Mouse (Mus musculus) heart, postnatal 10 days (tissue): Measurements from ENCODE around the gene Srd5a3. TPM values are rescaled to one million over a fixed set of nuclear protein-coding genes. Genes with fewer than 3 reads are reported as not detected.

ENCODE experiments used
- DNase-seq, 2 experiments: peaks; one replicate each; pipeline ENCODE4 v3.0.0; 2021
- intact Hi-C: fragments of 180-260 bp; cut with DNase I; formaldehyde crosslinking; loops from one replicate; pipeline ENCODE4 v1.15.1; 2025
- total RNA-seq, 2 experiments: library from RNA; stranded (reverse); gene quantifications; 2 replicates each; pipeline ENCODE4 v1.2.3; 2021

The Srd5a3 gene
- total RNA-seq, 2 experiments from 2014 or later = 17.1 to 18.3 TPM

- intact Hi-C loops = loop anchor here (2.0 kb wide), 1 partner anchor 43 kb away; the partner anchor contains the start of gene Srd5a3
- DNase-seq = peak; percentile 96
Observed at GRCm38 (mm10) chr5:76183750-76184261, 43.7 kb downstream of the Srd5a3 start, which contains the start of gene Tmem165. Tmem165 (plus strand) TSS chr5:76183880.

DNA sequence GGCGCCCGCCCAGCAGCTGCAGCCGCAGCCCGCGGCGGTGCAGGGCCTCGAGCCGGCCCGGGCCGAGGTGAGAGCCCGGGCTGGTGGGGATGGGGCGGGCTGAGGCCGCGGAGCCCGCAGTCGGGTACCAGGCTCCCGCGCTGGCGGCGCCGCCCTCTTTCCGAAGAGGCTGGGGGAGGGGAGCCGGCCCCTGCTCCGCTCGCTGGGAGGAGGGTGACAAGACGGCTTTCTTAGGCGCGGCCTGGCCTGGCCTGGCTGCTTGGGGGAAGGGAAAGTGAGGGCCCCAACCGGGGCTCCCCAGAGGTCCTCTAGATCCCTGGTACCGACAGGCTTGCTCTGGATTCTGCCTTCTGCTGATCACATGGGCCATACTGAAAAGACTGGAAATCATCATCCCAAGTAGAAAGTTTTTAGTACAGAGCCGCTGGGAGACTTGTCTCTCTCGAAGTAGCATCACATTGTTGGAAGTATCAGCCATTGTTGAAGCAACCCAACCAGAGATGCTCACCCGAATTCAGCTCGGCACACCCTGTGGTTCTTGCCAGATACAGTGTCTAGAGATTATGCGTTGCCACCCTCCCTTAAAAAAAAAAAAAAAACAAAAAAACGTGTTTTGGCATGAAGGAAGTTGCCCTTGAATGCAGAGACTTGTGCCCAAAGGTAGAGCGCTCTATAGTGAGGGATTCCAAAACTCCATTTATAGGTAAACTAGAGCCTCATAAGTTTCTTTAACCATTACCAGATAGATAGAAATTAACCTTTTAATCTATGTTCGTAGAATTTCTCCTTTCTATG lies 44.4 kb downstream of the Srd5a3 start:
- DNase-seq = peak; percentile 77 to 83
- intact Hi-C loops = no loop called here

DNA sequence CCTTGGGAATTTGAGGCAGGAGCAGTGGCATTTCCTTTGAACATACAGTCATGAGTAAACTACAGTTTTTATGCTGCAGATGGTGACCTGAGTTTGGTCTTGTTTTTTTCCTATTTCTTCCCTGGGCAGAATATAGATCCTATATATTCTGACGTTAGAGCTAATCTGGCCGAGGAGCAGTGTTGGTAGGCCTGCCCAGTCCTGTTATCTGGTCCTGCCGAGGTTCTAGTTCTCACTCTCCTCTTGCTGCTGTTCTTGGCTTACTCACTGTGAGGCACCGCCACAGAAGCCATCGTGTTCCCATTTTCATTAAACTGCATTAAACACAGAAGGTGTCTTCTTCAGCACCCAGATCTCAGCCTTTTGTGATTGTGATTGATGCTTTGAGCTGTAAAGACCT lies 47.8 kb downstream of the Srd5a3 start:
- DNase-seq = no peak
- intact Hi-C loops = no loop called here

DNA sequence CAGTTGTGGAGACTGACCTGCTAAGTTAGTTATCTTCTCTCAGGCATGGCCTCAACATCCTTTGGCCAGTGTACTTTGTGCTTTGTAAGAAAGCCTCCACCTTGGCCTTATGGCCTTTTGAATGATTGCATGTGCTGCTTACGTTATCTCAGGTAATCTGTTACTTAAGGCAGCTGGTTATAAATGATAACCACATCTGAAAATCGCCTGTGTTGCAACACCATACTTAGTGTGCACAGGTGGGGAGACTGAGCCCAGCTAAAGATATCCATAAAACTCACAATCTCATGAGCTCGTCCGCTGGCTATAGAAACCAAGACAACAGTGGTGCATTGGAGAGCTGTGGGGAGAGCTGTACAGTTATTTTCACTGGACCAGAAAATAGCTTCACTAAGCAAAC lies 50.5 kb downstream of the Srd5a3 start:
- intact Hi-C loops = no loop called here
- DNase-seq = no peak

DNA sequence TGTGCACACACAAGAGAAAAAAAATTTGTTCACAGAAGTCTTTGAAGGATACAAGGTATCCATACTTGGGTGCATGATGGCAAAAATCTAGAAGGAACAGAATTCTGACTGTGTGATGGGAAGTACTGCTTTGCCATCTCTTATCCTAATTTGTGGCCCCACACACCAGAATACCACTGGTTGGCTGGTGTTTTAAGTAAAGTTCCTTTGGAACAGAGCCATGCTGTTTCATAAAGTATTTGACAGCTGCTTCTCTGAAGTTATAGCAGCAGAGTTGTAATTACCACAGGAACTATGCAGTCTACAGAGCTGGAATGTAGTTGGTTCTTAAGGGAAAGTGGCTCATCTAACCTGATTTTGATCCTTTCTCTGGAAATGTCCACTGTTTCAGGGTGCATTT lies 53.0 kb downstream of the Srd5a3 start:
- no peak for DNase-seq
- intact Hi-C loops = no loop called here

GRCm38 (mm10) chr5:76194377-76194945 lies 54.4 kb downstream of the Srd5a3 start:
- intact Hi-C loops = no loop called here
- peak; percentile 23 to 27 for DNase-seq

- intact Hi-C loops = no loop called here
- DNase-seq = no peak
Observed at GRCm38 (mm10) chr5:76199346-76199745, 59.3 kb downstream of the Srd5a3 start.

GRCm38 (mm10) chr5:76203171-76203570 lies 63.1 kb downstream of the Srd5a3 start:
- DNase-seq = peak; percentile 39 to 49
- intact Hi-C loops = no loop called here

Other genes with a start within 250 kb of the Srd5a3 start
- gene Kdr, start 161.8 kb upstream of the Srd5a3 start, total RNA-seq = 100 to 1,000 TPM; 124 to 160 TPM
- 10 to 100 TPM; 39.4 to 42.2 TPM for gene Tmem165, start 43.6 kb downstream of the Srd5a3 start, total RNA-seq
- 10 to 100 TPM; 36.8 to 39.4 TPM for gene Clock, start 164.5 kb downstream of the Srd5a3 start, total RNA-seq
- not detected for gene Pdcl2, start 190.9 kb downstream of the Srd5a3 start, total RNA-seq
- not detected for gene Nmu, start 223.5 kb downstream of the Srd5a3 start, total RNA-seq